Mouse (Mus musculus): ENCODE measurements around the gene Arl15.

GRCm38 (mm10) chr13:114124385-114124784, 330.1 kb downstream of the Arl15 start:
- TF ChIP-seq CTCF (IDR thresholded peaks at IDR 0.05) (no peak), EP300 (IDR thresholded peaks at IDR 0.05) (no peak)
